In genomic region chr7:128537676-128538075, GRCm38 (mm10) we compare ENCODE assay signal across 22 mouse cellular contexts. TPM values are rescaled to one million over a fixed set of nuclear protein-coding genes. Genes with fewer than 3 reads are reported as not detected.
DNase-seq lines count a peak whose midpoint lies in the region; ATAC-seq and TF ChIP-seq lines count a peak whose summit lies in the region.
"Had no signal": no experiment of that assay in that cellular context is flagged by ENCODE, and none has a peak within 500 bp of the region (broad histone marks: within the 10 kb centered on the region; RNA-seq: fewer than 3 reads in every experiment).

No protein-coding gene starts in this region.

- peaks cover 14% of the 10 kb centered on the region; the same call in 1 of the 2 replicates for H3K36me3 ChIP-seq in heart, embryonic 15.5 days
- H3K36me3 ChIP-seq in myocyte (ENCODE audit: control insufficient read depth, insufficient read depth), result peaks cover 13% of the 10 kb centered on the region

- peak overlapping the region; percentile 90 for H3K27ac ChIP-seq in heart, embryonic 15.5 days
- H3K27ac ChIP-seq: embryonic facial prominence, embryonic 12.5 days; forebrain, embryonic 13.5 days had no signal

- no peak overlapping the region for H3ac ChIP-seq in myocyte (ENCODE audit: control insufficient read depth, insufficient read length)

- intact Hi-C loops in heart, postnatal 25 days (cut with DNase I), result no loop called here

- peaks cover 82% of the 10 kb centered on the region for H3K79me2 ChIP-seq in myocyte (ENCODE audit: control insufficient read depth, insufficient read depth)

- no peak overlapping the region for H3K9ac ChIP-seq in heart, embryonic 15.5 days
- H3K9ac ChIP-seq: embryonic facial prominence, embryonic 12.5 days; forebrain, embryonic 13.5 days had no signal

- no peaks in the 10 kb centered on the region for H3K27me3 ChIP-seq in heart, embryonic 15.5 days
- H3K27me3 ChIP-seq in myocyte (ENCODE audit: control insufficient read depth, insufficient read depth, insufficient read length), result no peaks in the 10 kb centered on the region
- H3K27me3 ChIP-seq: embryonic facial prominence, embryonic 12.5 days; forebrain, embryonic 13.5 days; megakaryocyte, embryonic 14.5 days had no signal

- no peak overlapping the region for H3K4me3 ChIP-seq in heart, embryonic 15.5 days
- no peak overlapping the region for H3K4me3 ChIP-seq in myocyte
- H3K4me3 ChIP-seq: embryonic facial prominence, embryonic 12.5 days; erythroblast, embryonic 14.5 days; forebrain, embryonic 13.5 days; megakaryocyte, embryonic 14.5 days had no signal

- no peaks in the 10 kb centered on the region for H3K9me3 ChIP-seq in heart, embryonic 15.5 days (replicated peaks)
- H3K9me3 ChIP-seq: embryonic facial prominence, embryonic 12.5 days; forebrain, embryonic 13.5 days; megakaryocyte, embryonic 14.5 days had no signal

- 39% methylated on average over 4 of the region's 4 CpGs for WGBS in heart, embryonic 15.5 days

- ATAC-seq in heart, embryonic 15.5 days (replicated peaks; ENCODE audit: insufficient number of reproducible peaks, insufficient read depth, low FRiP score, low read depth), result peak; percentile 58
- ATAC-seq: forebrain, embryonic 13.5 days; hindbrain, embryonic 16.5 days; midbrain, embryonic 16.5 days had no signal

- peaks cover 98% of the 10 kb centered on the region for H3K4me1 ChIP-seq in heart, embryonic 15.5 days (replicated peaks)

- peak overlapping the region; percentile 13; the same call in 1 of the 2 replicates for H3K4me2 ChIP-seq in heart, embryonic 15.5 days
- H3K4me2 ChIP-seq in myocyte (ENCODE audit: low read depth), result peak overlapping the region; percentile 29
- H3K4me2 ChIP-seq: embryonic facial prominence, embryonic 12.5 days; forebrain, embryonic 13.5 days; liver, embryonic 11.5 days had no signal

- DNase-seq in heart, adult 11 months, result peak; percentile 98
- no peak for DNase-seq in heart, postnatal 25 days (ENCODE audit: low spot score)
- DNase-seq in heart, adult 9 months (ENCODE audit: low spot score in 2 of 2), result peak; percentile 75
- no peak for DNase-seq in spleen, postnatal 10 days (ENCODE audit: low spot score in 2 of 2)
- no peak for DNase-seq in embryo, embryonic 10 days (ENCODE audit: low spot score)
- no peak for DNase-seq in layer of hippocampus, postnatal 25 days (ENCODE audit: extremely low spot score in 1 of 2, low spot score in 1 of 2)
- DNase-seq: B cell, adult 2 months; cerebellum, adult 8-10 months; kidney, adult 11 months; kidney, postnatal 14 days; lung, adult 2 months; right cerebral cortex, postnatal 4 days; thymus, postnatal 36 days had no signal

- TF ChIP-seq POLR2A in myocyte (IDR thresholded peaks at IDR 0.05; ENCODE audit: insufficient read length, low read depth), result no peak

TF ChIP-seq in myocyte, 11 proteins besides CTCF, POLR2A, EP300 and RAD21:
- TF ChIP-seq USF1 (IDR thresholded peaks at IDR 0.05; ENCODE audit: low read depth) (no peak), CEBPB (IDR thresholded peaks at IDR 0.05; ENCODE audit: insufficient read depth, poor library complexity, severe bottlenecking) (no peak), MAX (IDR thresholded peaks at IDR 0.05; ENCODE audit: low read depth) (no peak), POLR2AphosphoS2 (IDR thresholded peaks at IDR 0.05; ENCODE audit: insufficient read length, low read depth) (no peak), REST (IDR thresholded peaks at IDR 0.05; ENCODE audit: insufficient read depth, insufficient read length) (no peak)

RNA-seq across cellular contexts. Expression of gene Bag3, which starts 14.3 kb away (rescaled TPM):
- total RNA-seq in heart, postnatal 25 days (2021), result 100 to 1,000 TPM; 220 to 262 TPM
- 26.1 and 29.0 TPM in 2 replicates for polyA plus RNA-seq in heart, embryonic 15.5 days (2015; fragmentation: Nextera tagmentation; extraction: Ambion mirVana)
- polyA plus RNA-seq in myocyte (2012; fragmentation: generic; extraction: Trizol), result 68.3 TPM
- total RNA-seq in layer of hippocampus, postnatal 25 days (2021), result 1 to 10 TPM; 9.7 TPM

Comparison
In these comparisons a context has a peak if more than half of its experiments do, and no peak if none do; other contexts are left out.
1. DNase-seq: peak in heart, adult 11 months (single experiment) and heart, adult 9 months (2 of 2); none in heart, postnatal 25 days (single experiment), spleen, postnatal 10 days (0 of 2), embryo, embryonic 10 days (single experiment) and layer of hippocampus, postnatal 25 days (0 of 2).
2. RNA of gene Bag3, which starts 14.3 kb away (total RNA-seq): 220 to 262 TPM in heart, postnatal 25 days; 9.7 TPM in layer of hippocampus, postnatal 25 days; every median in the first group is over 10 times any median in the second.